Mouse (Mus musculus): ENCODE data around the gene Prkch. TPM values are rescaled to one million over a fixed set of nuclear protein-coding genes. Genes with fewer than 3 reads are reported as not detected.

The Prkch gene
- total RNA-seq, 2 experiments from 2014 or later = 5.5 to 7.6 TPM

GRCm38 (mm10) chr12:73768788-73769187, 184.2 kb downstream of the Prkch start:
- H3K27ac ChIP-seq = peak overlapping the region; percentile 39
- no peak for TF ChIP-seq CTCF (IDR thresholded peaks at IDR 0.05)
- no peak for DNase-seq
- intact Hi-C loops (cut with DNase I) = no loop called here
- H3K4me3 ChIP-seq = no peak overlapping the region

DNA sequence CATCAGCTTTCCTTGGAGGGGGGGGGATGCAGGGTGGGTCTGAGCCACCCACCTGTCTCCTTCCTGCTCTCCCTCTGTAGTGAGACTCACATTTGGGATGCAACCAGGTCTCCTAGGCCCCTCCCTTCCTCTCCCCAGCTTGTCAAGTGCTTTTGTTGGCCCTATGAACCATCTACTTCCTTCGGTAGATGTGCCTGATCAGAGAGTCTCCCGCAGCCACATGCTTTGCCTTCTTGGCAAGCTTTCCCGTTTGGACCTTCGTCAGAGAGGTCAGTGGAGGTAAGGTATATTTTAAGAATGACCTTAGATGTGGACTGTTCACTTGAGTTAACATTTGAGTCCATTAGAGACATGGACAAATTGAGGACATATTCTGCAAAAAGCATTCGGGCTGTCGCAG, 184.9 kb downstream of the Prkch start:
- H3K27ac ChIP-seq = peak overlapping the region; percentile 39
- DNase-seq = peak; percentile 52
- TF ChIP-seq CTCF (IDR thresholded peaks at IDR 0.05) = no peak
- no peak overlapping the region for H3K4me3 ChIP-seq
- intact Hi-C loops (cut with DNase I) = no loop called here

DNA sequence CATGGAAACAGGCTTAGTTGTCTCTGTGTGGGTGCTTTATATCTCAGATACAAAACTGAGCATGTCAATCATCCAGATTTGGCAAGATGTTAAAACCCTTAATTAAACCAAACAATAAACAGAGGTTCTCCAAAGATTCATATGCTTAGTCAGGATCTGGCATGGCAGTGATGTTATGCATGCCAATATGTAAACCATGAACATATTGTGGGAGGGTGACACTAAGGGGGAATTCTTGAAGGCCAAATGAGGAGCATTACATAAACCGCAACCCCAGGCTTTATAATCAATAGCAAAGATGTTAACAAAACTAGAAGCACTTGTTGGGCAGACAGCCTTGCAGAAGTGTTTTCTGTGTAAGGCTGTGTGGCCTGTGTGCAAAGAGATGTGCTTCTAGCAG, 186.2 kb downstream of the Prkch start:
- DNase-seq = no peak
- H3K27ac ChIP-seq = no peak overlapping the region
- H3K4me3 ChIP-seq = no peak overlapping the region
- intact Hi-C loops (cut with DNase I) = no loop called here
- no peak for TF ChIP-seq CTCF (IDR thresholded peaks at IDR 0.05)

GRCm38 (mm10) chr12:73774793-73775385, 190.3 kb downstream of the Prkch start:
- peak; percentile 42 for DNase-seq
- intact Hi-C loops (cut with DNase I) = loop anchor here (5.0 kb wide), 1 partner anchor 48 kb away; no protein-coding TSS in a partner anchor
- Histone ChIP-seq H3K4me3 (no peak overlapping the region), H3K27ac (peak overlapping the region; percentile 32)
- TF ChIP-seq CTCF (IDR thresholded peaks at IDR 0.05) = no peak

- Histone ChIP-seq H3K27ac (no peak overlapping the region), H3K4me3 (no peak overlapping the region)
- TF ChIP-seq CTCF (IDR thresholded peaks at IDR 0.05) = no peak
- intact Hi-C loops (cut with DNase I) = loop anchor here (5.0 kb wide), 1 partner anchor 49 kb away; no protein-coding TSS in a partner anchor
- DNase-seq = no peak
Observed at GRCm38 (mm10) chr12:73776401-73776945, 191.9 kb downstream of the Prkch start.

- H3K4me3 ChIP-seq = no peak overlapping the region
- no peak overlapping the region for H3K27ac ChIP-seq
- DNase-seq = no peak
- TF ChIP-seq CTCF (IDR thresholded peaks at IDR 0.05) = no peak
- intact Hi-C loops (cut with DNase I) = loop anchor here (5.0 kb wide), 1 partner anchor 50 kb away; no protein-coding TSS in a partner anchor
Observed at GRCm38 (mm10) chr12:73777673-73778072, 193.1 kb downstream of the Prkch start.

DNA sequence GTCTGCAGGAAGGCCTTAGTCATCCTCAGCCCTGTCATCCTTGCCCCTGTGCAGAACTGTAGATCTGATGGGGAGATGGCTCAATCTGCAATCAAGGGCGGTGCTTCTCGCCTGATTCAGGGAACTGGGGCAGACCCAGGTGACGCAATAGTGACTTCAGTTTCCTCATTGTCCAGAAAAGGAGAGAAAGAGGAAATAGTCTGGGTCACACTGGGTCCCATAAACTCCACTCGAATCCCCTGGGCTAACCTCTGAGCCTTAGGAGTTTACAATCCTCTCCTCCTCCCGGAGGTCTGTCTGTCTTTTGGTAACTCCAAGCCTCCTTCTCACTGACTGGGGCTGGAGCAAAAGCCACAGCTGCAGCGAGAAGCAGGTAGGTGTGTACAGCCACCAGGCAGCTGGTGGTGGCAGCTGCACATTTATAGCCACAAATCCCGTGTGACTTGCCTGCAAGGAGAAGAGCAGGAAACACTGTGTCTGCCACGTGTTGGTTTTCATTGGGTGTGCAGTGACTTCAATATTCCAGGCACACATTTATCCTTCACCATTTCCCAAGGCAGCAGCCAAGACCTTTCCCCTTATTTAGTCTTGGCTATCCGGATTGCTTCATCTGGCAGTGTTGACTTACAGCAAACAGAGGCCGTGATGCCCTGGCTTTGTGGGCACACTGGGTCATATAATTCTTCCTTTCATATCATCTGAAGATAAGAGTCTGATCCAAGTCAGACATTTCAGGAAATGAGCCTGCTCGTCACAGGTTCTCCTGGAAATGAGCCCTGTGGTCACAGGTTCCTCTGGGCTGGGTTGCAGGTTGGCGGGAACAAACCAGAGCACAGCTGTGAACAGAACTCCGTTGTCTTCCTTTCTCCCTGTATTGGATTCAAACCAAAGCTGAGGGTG, 195.0 kb downstream of the Prkch start:
- H3K27ac ChIP-seq = peak overlapping the region; percentile 83
- peak overlapping the region; percentile 34 for H3K4me3 ChIP-seq
- DNase-seq = peak; percentile 70
- no peak for TF ChIP-seq CTCF (IDR thresholded peaks at IDR 0.05)
- intact Hi-C loops (cut with DNase I) = loop anchor here (5.0 kb wide), 1 partner anchor 52 kb away; no protein-coding TSS in a partner anchor

DNA sequence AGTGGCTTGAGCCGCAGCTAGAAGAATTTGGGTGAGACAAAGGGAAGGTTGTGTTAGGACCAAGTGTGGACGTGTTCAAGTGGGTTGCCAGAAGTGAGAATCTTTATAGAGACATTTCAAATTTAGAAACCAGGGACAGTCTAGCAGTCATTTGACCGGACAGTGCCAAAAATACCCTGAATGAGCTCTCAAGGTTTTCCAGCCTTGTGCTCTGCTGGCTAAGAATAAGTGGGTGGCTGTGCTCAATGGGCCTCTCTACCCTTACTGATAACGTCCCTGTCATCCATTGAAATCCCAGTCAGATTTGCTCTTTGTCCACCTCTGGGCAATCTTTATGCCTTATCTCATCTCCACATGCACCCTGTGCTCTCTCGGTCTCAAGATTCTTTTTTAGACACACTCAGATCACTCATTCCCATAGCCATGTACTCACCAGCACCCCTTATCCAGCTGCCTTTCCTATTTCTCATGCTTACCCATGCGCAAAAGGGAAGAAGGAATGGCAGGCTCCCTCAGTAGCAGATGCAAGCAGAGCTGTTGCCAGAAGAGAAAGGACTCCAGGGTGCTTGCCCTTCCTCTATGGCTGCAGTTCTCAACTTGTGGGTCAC, 196.9 kb downstream of the Prkch start:
- Histone ChIP-seq H3K27ac (peak overlapping the region; percentile 83), H3K4me3 (no peak overlapping the region)
- no peak for TF ChIP-seq CTCF (IDR thresholded peaks at IDR 0.05)
- no peak for DNase-seq
- intact Hi-C loops (cut with DNase I) = no loop called here

DNA sequence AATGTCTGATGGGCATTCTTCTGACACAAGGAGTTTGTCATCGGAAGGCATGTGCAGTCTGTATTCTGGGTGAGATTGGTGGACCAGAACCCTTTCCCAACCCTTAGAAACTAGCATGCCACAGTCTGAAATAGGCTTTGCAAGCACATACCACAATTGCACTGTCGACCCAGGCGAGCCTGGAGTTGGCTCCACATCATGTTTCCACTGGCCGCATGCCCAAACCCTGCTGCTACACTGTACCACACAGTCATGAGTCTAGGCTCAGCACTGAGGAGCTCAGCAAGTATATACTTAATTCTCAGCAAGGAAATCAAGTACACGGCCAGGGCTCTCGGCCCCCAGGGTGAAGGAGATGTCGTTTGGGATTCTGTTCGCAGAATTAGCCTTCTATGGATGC, 202.3 kb downstream of the Prkch start:
- peak overlapping the region; percentile 9; the same call in 1 of the 2 replicates for H3K27ac ChIP-seq
- TF ChIP-seq CTCF (IDR thresholded peaks at IDR 0.05) = no peak
- intact Hi-C loops (cut with DNase I) = no loop called here
- peak; percentile 91 for DNase-seq
- H3K4me3 ChIP-seq = peak overlapping the region; percentile 30; the same call in 1 of the 2 replicates

GRCm38 (mm10) chr12:73788850-73789249, 204.3 kb downstream of the Prkch start:
- intact Hi-C loops (cut with DNase I) = no loop called here
- no peak for DNase-seq
- H3K4me3 ChIP-seq = no peak overlapping the region
- H3K27ac ChIP-seq = no peak overlapping the region
- no peak for TF ChIP-seq CTCF (IDR thresholded peaks at IDR 0.05)

DNA sequence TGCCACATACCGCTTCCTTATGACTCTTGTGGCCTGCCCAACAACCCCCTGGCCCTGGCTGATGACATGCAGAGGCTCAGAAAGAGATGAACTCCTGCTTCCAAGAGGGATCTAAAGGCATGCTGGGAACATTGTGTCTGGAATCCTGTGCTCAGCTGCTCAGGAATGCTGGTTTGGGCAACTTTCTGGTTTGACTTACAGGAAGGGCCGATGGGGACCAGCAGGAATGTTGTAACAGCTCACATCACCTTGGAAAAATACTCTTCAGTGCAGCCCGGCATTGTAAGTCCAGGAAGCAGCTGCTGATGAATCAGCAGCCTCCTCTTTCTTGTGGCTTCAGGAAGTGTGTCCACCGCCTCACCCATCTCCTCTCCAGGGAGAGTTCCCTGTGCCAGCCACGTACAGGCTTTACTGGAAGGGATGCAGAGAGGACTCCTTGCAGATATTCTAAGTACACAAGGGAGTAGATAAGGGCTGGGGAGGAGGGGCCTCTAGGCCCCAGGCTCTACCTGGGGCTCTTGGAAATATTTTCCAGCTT, 206.0 kb downstream of the Prkch start:
- DNase-seq = peak; percentile 62
- intact Hi-C loops (cut with DNase I) = loop anchor here (10.0 kb wide), 1 partner anchor 224 kb away; no protein-coding TSS in a partner anchor
- TF ChIP-seq CTCF (IDR thresholded peaks at IDR 0.05) = no peak

GRCm38 (mm10) chr12:73793216-73793615, 208.6 kb downstream of the Prkch start:
- peak overlapping the region; percentile 77 for H3K27ac ChIP-seq
- no peak for TF ChIP-seq CTCF (IDR thresholded peaks at IDR 0.05)
- intact Hi-C loops (cut with DNase I) = loop anchor here (10.0 kb wide), 1 partner anchor 222 kb away; no protein-coding TSS in a partner anchor
- DNase-seq = no peak
- no peak overlapping the region for H3K4me3 ChIP-seq

More for the DNA sequence above, 206.0 kb downstream of the Prkch start:
- H3K4me3 ChIP-seq = no peak overlapping the region
- peak overlapping the region; percentile 79 for H3K27ac ChIP-seq

Data from gastrocnemius, adult 2 months (tissue).